Mouse (Mus musculus) erythroid progenitor cell, adult 5-6 weeks (primary cell): ENCODE results near the gene Slc24a1. TPM values are rescaled to one million over a fixed set of nuclear protein-coding genes. Genes with fewer than 3 reads are reported as not detected.
"Not testable (repeated sequence)": the region's sequence is repeated elsewhere in the genome, so short reads cannot be mapped to it uniquely, and the experiment has no call there.

Source experiments
- ATAC-seq: replicated peaks from 2 replicates; pipeline ENCODE4 v1.8.0; 2016; ENCODE audit warnings: moderate number of reproducible peaks, mild to moderate bottlenecking, moderate TSS enrichment, inconsistent platforms; ENCODE audit not compliant: poor library complexity, low FRiP score, severe bottlenecking
- total RNA-seq, 2 experiments: library from RNA; stranded (forward) in 1 of 2; stranded (reverse) in 1 of 2; fragments of 150-400 nt in 1 of 2; fragments of 186-747, 209-891 nt in 1 of 2; gene quantifications; 2 replicates each; pipeline versions ENCODE4 v1.2.3 to v1.2.4; 2015 to 2017; ENCODE audit warnings: low replicate concordance in 2 of 2

Slc24a1 gene
- not detected in 2 replicates for total RNA-seq (2015; ENCODE audit: low replicate concordance)
- total RNA-seq (2017; ENCODE audit: low replicate concordance) = 0.51 TPM in 1 of 2 replicates, not detected in the other

GRCm38 (mm10) chr9:64951161-64951657, at the start of gene Slc24a1:
Slc24a1 (minus strand) TSS chr9:64951607.
- ATAC-seq = no peak

- ATAC-seq = not testable (repeated sequence)
Observed at GRCm38 (mm10) chr9:64995464-64995863, 44.1 kb upstream of the Slc24a1 start.

GRCm38 (mm10) chr9:64990291-64990690, 38.9 kb upstream of the Slc24a1 start:
- ATAC-seq = no peak

GRCm38 (mm10) chr9:64988443-64988842, 37.0 kb upstream of the Slc24a1 start:
- no peak for ATAC-seq

- no peak for ATAC-seq
Observed at GRCm38 (mm10) chr9:64987651-64988050, 36.2 kb upstream of the Slc24a1 start.

- ATAC-seq = no peak
Observed at GRCm38 (mm10) chr9:64985807-64986206, 34.4 kb upstream of the Slc24a1 start.

GRCm38 (mm10) chr9:64985037-64985794, 33.8 kb upstream of the Slc24a1 start:
- ATAC-seq = peak; percentile 62; the same call in 1 of the 2 replicates

- no peak for ATAC-seq
Observed at GRCm38 (mm10) chr9:64981904-64982303, 30.5 kb upstream of the Slc24a1 start.

GRCm38 (mm10) chr9:64980548-64980947, 29.1 kb upstream of the Slc24a1 start:
- ATAC-seq = no peak

GRCm38 (mm10) chr9:64960978-64961320, 9.5 kb upstream of the Slc24a1 start:
- peak; percentile 81 for ATAC-seq

GRCm38 (mm10) chr9:64960117-64960977, 8.9 kb upstream of the Slc24a1 start, which contains the start of gene Ints14:
Ints14 (plus strand) TSS chr9:64960905.
- ATAC-seq = peak; percentile 98

GRCm38 (mm10) chr9:64957276-64957675, 5.9 kb upstream of the Slc24a1 start:
- no peak for ATAC-seq

- ATAC-seq = no peak
Observed at GRCm38 (mm10) chr9:64956337-64956736, 4.9 kb upstream of the Slc24a1 start.

GRCm38 (mm10) chr9:64953190-64953589, 1.8 kb upstream of the Slc24a1 start:
- no peak for ATAC-seq

- ATAC-seq = no peak
Observed at GRCm38 (mm10) chr9:64952055-64952454, 648 bp upstream of the Slc24a1 start.

GRCm38 (mm10) chr9:64947483-64948095, 3.8 kb downstream of the Slc24a1 start:
- ATAC-seq = no peak

GRCm38 (mm10) chr9:64943997-64944396, 7.4 kb downstream of the Slc24a1 start:
- no peak for ATAC-seq

- no peak for ATAC-seq
Observed at GRCm38 (mm10) chr9:64941650-64942049, 9.8 kb downstream of the Slc24a1 start.

- no peak for ATAC-seq
Observed at GRCm38 (mm10) chr9:64940731-64941346, 10.6 kb downstream of the Slc24a1 start.

GRCm38 (mm10) chr9:64939790-64940189, 11.6 kb downstream of the Slc24a1 start:
- no peak for ATAC-seq
